Mouse (Mus musculus) megakaryocyte, adult 5-6 weeks (primary cell): Measurements from ENCODE around the gene Slc38a3. TPM values are rescaled to one million over a fixed set of nuclear protein-coding genes. Genes with fewer than 3 reads are reported as not detected.

Experiments
- ATAC-seq: 2 replicates; pipeline ENCODE4 v1.8.0; 2016; ENCODE audit warnings: mild to moderate bottlenecking, inconsistent platforms; ENCODE audit not compliant: poor library complexity, severe bottlenecking
- total RNA-seq, 2 experiments: library from RNA; stranded (forward) in 1 of 2; stranded (reverse) in 1 of 2; fragments of 153-499, 151-499 nt in 1 of 2; fragments of 221-1000, 200-1000 nt in 1 of 2; gene quantifications; 2 replicates each; pipeline versions ENCODE4 v1.2.3 to v1.2.4; 2015 to 2017

Gene Slc38a3
- total RNA-seq, 2 experiments from 2014 or later, result not detected

GRCm38 (mm10) chr9:107624951-107625350, 44.4 kb downstream of the Slc38a3 start:
- 0 out of 2 replicates have a peak, but pooled peaks have one; percentile 2 for ATAC-seq

DNA sequence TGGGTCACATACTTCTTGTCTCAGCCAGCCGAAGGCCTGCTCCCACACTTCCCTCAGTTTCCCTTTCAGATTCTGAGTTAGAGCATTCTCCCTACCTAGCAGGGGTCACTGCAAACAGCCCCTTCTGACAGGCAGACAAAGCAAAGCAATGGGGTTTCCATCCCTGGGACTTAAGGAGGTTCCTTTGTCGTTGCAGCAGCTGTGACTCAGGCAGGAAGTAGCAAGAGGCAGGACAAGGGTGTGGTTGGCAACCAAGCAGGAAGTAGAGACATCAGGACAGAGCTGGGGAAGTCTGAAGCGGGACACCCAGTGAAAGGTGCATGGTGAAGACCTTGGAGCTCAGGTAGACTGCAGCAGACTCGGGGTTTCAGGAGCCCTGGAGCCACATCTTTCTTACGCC, 44.8 kb downstream of the Slc38a3 start:
- peak; percentile 66 for ATAC-seq

DNA sequence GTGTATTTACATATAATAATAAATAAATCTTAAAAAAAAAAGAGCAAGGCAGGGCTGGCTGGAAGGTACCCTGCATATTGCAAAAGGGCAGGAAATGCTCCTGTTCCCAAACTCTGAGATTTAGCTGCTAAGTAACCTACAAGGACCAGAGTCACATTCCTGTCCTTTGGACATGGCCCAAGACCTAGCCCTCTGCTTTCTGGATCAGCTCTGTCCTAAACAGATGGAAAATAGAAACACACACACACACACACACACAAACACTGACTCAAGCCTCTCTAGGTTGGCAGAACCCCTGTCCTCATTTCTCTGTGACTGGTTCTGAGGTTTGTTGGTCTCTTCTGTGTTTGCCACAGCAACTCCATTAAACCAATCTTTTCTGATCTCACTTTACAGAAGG, 48.4 kb downstream of the Slc38a3 start:
- no peak for ATAC-seq

GRCm38 (mm10) chr9:107619546-107619879, 49.8 kb downstream of the Slc38a3 start:
- no peak for ATAC-seq

DNA sequence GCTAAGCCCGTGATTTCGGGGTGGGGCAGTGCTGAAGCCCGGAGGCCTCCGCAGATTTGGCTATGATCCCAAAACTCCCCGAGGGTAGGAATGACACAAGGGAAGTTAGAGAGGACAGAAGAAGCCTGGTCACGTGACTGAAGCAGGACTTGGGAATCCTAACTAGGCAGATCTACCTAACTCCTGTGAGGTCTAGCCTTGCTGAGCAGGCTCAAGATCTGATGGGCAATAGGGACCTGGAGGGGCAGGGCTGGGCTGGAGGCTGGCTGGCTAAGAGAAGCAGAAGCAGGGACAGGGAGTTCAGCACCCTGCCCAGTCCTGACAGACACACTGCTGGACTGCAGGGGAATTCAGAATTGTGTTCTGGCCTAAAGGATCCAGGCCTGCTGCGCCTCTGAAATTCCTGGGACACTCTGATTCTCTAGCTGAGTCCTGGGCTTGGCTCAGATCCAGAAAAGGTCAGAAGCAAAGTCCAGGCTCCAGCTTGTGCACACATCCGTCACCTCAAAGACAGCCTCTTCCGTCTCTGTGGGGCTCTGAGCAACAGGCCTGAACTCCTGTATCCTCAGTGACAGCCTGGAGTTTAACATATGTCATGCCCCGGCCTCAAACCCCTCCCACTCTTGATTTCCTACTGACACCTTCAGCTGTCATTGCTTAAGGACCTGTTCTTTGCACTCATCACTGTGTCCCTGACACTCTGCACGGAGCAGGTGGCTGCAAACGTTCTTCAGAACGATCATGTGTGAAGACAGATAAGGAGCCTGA, 50.4 kb downstream of the Slc38a3 start:
- ATAC-seq, result no peak

GRCm38 (mm10) chr9:107618098-107618497, 51.2 kb downstream of the Slc38a3 start:
- ATAC-seq, result no peak

GRCm38 (mm10) chr9:107617461-107617860, 51.9 kb downstream of the Slc38a3 start:
- ATAC-seq, result no peak

GRCm38 (mm10) chr9:107615035-107615434, 54.3 kb downstream of the Slc38a3 start:
- no peak for ATAC-seq

DNA sequence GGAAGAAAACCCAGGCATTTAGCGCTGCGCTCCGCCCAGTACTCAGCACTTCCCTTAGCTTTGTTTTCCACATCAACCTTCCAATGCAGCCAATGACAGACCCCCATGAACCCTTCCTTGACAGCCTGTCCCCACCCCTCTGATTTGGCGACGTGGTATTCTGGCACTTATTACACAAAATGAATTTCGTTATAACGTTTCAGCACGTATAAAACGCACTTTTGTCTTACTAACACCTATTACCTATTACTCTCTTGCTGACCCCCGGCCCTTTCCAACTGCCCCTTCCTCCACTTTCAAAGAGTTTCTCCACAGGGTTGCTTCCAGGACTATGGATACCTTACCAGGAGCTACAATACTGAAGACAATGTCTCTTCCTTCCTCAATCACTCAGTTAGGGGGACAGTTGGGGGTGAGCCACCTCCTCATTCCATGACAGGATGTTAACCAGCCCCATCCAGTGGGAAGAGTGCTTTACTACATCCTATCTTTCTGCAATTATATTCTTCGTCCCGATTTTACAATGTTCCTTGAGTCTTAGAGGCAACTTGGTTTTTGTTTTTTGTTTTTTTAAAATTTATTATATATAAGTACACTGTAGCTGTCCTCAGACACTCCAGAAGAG, 56.3 kb downstream of the Slc38a3 start:
- no peak for ATAC-seq

DNA sequence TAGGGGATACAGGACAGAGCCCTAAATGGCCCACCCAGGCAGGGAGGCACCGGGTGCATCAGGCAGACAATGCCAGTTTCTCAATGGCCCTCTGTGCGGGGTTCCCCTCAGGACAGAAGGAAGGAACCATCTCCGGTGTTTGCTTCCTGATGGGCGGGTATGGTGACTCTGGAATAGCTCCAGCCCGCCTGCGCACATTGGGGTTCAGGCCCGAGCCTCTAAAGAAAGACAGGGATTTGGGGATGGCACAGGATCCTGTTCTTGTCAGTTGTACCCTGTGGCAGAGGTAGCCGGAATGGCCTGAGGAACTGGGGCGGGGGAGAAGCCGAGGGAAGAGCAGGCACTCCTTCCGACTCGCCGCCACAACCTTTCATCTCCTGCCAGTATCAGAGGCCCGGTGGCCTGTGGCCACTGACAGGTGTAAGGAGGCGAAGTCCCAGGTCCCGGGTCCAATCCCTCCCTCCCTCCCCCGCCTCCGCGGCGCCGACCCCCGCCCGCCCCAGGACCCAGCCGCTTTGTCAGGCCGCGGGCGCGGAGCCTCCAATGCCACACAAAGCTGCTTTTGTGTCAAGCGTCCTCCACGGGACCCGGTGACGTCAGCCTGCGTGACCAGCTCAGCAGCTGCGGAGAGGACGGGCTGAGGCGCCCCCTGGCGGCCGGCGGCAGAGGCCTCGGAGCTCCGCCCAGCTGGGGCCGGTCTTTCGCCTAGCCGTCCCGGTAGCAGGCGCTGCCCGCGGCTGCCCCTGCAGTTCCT, 57.0 kb downstream of the Slc38a3 start:
- ATAC-seq, result peak; percentile 94

DNA sequence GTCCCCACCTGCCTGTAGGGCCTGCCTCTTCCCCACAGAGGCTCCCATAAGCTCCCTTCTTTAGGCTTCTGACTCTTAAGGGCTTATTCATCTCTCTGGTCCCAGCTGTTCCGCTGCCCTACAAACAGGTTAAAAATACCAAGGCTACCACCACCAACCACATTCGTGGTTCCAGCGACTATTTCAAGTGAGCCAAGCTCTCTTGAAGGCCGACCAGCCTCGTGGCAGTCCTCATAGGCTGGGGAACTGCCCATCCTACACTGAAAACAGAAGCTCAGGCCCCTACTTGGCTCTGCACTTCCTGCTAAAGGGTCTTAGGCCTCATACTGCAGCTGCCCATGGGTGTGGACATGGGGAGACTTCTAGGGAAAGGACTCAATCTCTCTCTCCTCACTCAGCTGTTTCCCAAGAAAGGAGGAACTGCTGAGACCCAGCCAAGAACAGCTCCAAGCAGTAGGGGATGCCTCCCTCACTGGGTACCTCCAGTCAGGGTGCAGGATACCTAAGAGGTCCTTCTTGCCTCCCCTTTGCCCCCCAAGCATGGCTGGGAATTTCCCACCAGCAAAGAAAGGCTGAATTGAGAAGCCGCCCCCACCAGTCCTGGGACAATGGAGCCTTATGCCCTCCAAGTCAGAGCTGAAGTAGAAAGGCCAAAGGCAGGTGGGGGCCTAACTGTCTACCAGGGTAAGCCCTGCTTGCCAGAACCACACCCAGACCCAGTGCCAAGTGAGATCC, 57.7 kb downstream of the Slc38a3 start:
- peak; percentile 13 for ATAC-seq

- no peak for ATAC-seq
Observed at GRCm38 (mm10) chr9:107609433-107609830, 59.9 kb downstream of the Slc38a3 start.

GRCm38 (mm10) chr9:107608741-107609432, 60.4 kb downstream of the Slc38a3 start, which contains the start of gene Sema3b:
Gene Sema3b, minus strand, starts transcription at chr9:107609229.
- ATAC-seq, result no peak

- ATAC-seq, result no peak
Observed at GRCm38 (mm10) chr9:107607653-107608245, 61.6 kb downstream of the Slc38a3 start.

- no peak for ATAC-seq
Observed at GRCm38 (mm10) chr9:107607036-107607435, 62.3 kb downstream of the Slc38a3 start.

DNA sequence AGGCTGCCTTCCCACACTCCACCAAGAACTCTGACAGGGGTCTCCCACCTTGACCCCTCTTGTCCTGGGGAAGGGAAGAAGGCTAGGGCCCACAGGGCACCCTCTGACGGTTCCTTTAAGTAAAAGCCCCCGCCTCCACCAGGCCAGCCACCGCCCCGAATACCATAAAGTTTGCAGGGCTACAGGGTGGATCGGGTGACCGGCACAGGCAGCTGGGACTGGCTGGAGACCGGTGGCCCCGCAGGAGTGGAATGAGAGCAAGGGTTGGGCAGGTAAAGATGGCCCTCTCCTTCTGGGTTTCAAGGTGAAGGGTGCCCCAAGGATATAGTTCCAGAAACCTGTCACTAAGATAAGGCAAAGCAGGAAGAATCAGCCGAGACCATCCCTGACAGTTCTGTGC, 62.7 kb downstream of the Slc38a3 start:
- ATAC-seq, result no peak

- no peak for ATAC-seq
Observed at GRCm38 (mm10) chr9:107605041-107605661, 64.2 kb downstream of the Slc38a3 start.

DNA sequence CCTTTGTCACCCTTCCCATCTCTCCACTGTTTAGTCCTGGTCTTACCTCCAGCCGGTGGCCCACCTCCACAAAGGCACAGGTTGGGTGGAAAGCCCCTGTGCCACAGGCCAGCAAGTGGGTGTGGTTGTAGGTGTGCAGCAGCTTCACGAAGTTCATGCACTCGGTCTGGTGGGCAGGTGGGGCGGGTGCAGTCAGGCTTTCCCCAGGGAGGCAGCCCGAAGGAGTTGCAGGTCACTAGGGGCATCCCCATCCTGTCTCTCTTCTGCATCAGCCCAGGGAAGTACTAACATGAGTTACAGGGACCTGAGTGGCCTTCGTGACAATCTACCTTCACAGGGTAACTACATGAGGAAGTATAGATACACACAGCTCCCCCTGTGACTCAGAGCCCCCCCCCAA, 66.1 kb downstream of the Slc38a3 start:
- no peak for ATAC-seq

DNA sequence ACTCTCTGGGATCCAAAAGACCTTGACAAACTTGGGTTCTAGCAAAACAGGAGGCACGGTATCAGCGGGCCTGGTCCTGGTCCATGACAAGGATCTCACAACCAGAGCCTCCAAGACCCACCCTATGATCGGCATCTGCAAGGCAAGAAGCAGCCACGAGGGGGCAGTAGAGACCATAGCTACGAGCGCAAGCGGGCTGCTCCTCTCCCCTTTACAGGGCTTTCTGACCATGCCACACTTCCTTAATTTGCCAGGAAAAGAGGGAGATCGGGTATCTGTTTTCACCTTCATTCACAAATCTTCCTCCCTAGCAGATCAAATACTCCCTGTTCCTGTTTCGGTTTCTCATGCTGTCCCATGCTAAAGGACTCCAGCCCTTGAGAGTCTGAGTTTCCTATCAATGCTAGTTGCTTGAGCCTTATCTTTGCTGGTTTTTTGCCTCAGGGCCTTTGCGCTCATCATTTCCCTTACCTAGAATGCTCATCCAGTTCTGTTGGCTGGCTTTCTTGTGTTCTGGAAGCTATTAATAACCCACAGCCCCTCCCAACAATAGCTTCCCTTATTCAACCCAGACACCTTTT, 67.2 kb downstream of the Slc38a3 start:
- peak; percentile 91 for ATAC-seq
